Mouse (Mus musculus) olfactory bulb, adult 2 months (tissue): ENCODE measurements around the gene Rhox13.

Experiments
- CTCF ChIP-seq: fragments of 200-500 bp; IDR thresholded peaks from 2 replicates; pipeline ENCODE4 v1.5.1; 2012; ENCODE audit warnings: low read depth, mild to moderate bottlenecking, low read length, moderate library complexity; ENCODE audit not compliant: insufficient read depth
- POLR2A ChIP-seq: fragments of 200-500 bp; IDR thresholded peaks from 2 replicates; pipeline ENCODE4 v1.6.1; 2012; ENCODE audit warnings: mild to moderate bottlenecking, low read depth, low read length, moderate library complexity; ENCODE audit not compliant: insufficient read depth

- TF ChIP-seq POLR2A = no peak
- TF ChIP-seq CTCF = no peak
These were observed 45.6 kb downstream of the Rhox13 start for GRCm38 (mm10) chrX:38166592-38166991.
